Mouse (Mus musculus): ENCODE data around the gene Evi5.

- TF ChIP-seq CTCF (IDR thresholded peaks at IDR 0.05; ENCODE audit: low read depth, low read length) = no peak
- TF ChIP-seq EP300 (IDR thresholded peaks at IDR 0.05; ENCODE audit: insufficient read depth, low read depth, low read length) = no peak
- TF ChIP-seq POLR2A (IDR thresholded peaks at IDR 0.05; ENCODE audit: insufficient read depth, low read length) = no peak
Observed at GRCm38 (mm10) chr5:107854556-107854955, 20.4 kb downstream of the Evi5 start.
